Mouse (Mus musculus) retina, embryonic 14.5 days (tissue): ENCODE measurements around the gene Gramd4.
"Not testable (repeated sequence)": the region's sequence is repeated elsewhere in the genome, so short reads cannot be mapped to it uniquely, and the experiment has no call there.

Source experiments
- DNase-seq: peaks from one replicate; pipeline ENCODE4 v3.0.0-alpha.2; 2015; ENCODE audit warnings: low spot score

Gramd4 gene

DNA sequence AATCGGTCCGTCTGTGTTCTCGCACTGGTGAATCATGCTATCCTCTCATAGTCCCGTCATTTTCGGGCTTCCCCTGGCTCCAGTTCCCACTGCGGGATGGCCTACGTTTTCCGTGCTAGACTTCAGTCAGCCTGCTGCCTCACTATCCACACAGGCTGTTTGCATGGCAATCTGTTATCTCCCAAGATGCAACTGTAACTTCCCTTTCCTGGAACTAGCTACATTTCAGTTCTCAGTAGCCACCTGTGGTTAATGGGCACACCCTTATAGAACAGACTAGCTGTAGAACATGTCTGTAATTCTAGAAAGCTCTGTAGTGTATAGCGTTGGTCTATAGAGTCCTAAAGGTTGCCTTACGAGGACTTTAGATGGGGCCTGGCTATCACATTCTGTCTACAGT, 6.3 kb upstream of the Gramd4 start:
- no peak for DNase-seq

DNA sequence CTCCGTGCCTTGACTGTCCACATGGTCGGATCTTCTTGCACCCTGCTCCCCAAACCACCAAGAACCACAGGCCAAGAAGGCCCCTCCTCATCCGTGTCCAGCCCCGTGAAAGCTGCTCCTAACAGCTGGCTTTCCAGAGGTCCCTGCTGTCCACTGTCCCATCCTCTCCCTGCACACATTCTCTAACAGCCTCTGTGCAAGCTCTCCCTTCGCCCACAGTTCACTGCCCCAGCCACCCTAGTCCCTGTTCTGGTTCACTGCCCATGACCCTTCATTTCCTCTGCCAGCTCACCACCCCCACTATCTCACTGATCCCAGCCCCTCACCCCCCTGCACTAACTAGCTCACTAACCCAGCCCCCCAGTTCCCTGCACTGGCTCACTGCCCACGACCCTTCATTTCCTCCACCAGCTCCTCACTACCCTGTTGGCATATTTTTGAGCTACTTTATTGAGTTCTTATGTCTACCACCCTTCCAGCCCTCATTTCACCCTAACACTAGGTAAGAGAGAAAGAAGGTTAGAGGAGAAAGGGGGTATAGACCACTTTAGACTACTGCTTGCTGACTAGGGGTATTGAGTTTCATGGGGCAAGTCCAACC, 5.5 kb upstream of the Gramd4 start:
- DNase-seq: no peak

DNA sequence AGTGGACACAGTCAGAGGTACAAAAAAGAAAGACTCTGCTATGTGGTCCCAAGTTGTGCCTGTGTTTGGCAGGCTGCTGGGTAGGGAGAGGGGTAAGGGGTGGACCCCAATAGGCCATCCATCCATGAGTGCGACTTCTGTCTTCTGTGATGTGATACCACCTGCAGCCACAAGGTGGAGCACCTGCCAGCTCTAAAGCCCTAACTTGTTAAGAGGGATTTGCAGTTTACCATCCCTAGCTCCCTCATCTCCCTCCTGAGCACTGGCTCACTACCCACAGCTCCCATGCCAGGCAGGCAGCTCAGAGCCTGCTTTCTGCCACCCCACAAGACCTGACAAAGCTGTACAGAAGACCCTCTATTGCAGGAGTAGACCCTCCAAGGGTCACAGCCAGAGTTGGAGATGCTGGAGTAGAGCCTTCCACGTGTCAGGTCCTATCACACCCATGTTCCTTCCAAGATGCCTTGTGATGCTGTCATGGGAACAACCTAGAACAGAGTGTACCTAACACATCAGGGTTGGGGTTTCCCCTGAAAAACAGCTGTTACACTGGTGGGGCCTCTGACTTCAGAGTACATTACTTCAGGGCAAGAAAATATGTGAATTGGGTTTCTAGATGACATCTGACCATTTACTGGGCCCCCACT, 3.5 kb upstream of the Gramd4 start:
- DNase-seq: peak; percentile 89

GRCm38 (mm10) chr15:86054861-86055260, 2.6 kb upstream of the Gramd4 start:
- not testable (repeated sequence) for DNase-seq

DNA sequence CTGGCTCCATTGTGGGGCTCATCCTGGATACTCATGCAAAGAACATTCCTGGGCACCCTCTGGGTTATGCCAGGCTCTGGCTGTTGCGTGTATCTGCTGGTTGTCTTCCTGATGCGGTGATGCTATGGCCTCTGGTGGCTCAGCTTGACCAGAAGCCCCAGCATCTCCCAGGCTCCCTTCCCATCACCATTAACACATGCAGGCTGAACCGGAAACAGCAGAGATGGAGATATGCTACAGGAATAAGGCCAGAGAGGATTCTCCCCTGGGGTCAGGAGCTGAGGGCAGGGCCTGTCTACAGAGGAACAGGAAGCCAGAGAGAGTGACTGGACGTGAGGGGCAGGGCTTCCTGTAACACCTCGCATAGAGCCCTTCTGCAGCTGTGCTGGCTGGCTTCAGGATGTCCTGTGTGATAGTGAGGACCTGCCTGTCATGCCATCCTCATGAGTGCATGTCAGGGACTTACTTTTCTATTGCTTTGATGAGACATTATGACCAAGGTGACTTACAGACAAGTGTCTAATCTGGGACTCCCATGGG, 1.2 kb upstream of the Gramd4 start:
- DNase-seq: no peak

DNA sequence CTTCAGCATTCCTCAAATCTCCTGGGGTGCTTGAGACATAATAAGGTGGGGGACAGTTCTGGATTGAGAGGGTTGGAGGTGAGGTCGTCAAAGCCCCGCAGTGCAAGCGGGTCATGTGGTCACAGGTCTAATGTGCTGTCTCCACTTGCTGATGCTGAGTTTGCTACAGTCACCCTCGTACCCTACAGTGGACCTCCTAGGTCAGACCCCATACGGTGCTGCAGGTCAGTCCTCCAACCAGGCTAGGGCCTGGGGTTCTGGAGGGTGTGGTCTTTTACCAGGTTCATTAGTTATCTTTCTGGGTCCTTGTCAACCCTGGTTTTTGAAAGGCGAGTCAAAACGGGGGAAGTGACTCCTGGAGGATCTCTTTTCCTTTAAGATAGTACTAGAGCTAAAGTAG, 413 bp downstream of the Gramd4 start:
- DNase-seq: no peak

DNA sequence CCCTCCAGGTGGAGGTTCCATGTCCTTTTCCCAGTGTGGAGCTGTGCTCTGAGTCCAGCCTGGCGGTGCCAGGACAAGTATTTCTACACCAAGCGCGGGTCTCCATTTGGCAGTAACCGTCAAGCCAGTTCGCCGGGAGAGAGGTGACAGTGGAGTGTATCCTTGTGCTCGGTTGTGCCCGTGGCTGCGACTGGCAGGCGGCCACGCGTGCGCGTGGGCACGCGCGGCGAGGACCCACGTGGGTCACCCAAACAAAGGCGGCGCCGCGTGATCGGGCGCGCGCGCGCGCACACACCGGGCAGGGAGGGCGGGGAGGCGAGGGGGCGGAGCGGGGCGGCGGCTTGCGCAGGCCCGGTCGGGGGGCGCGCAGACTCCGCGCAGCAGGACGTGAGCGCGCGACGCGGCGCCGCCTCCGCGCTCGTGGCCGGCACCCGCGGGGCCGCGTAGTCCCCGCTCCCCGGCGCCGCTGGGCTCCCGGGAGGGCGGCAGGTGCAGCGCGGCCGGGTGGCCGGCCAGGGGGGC, 960 bp downstream of the Gramd4 start:
- DNase-seq: peak; percentile 83

DNA sequence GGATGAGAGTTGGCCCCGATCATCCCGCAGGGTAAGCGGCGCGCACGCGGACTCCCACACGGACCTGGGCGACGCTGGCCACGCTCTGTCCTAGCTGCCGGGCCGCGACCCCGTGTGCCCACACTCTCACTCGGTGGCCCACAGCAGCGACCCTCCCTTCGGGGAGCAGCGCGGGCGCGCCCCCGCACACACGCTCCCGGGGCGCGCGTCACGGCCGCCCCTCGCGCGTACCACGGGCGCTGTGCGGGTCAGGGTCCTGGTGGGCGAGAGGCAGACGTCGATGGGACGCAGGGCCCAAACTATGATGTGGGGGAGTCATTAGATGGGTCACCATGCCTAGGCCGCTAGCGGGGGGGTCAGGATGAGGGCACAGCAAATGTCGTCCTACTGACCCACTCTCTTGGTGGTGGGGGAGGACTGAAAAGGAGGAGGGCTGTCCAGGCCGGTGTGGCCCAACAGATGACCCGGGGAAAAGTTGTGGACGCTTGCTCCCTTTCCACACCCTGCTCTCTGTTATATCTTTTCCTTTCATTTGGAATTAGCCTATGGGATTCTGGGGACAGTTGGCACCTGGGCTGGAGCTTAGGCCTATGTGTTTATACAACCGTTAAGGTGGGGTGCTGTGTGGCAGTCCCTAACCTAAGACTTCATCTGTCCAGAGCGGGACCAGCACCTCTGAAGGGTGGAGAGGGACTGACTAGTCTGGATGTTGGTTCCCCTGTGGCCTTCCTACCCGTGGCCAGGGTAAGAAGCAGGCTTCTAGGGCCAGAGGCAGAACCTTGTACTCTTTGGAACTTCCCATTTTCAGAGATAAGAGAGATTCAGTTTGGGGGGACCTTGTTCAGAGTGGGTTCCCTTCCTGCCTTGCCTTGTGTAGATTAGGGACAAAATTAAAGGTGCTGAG, 1.7 kb downstream of the Gramd4 start:
- DNase-seq: no peak

GRCm38 (mm10) chr15:86059835-86060380, 2.4 kb downstream of the Gramd4 start:
- no peak for DNase-seq

DNA sequence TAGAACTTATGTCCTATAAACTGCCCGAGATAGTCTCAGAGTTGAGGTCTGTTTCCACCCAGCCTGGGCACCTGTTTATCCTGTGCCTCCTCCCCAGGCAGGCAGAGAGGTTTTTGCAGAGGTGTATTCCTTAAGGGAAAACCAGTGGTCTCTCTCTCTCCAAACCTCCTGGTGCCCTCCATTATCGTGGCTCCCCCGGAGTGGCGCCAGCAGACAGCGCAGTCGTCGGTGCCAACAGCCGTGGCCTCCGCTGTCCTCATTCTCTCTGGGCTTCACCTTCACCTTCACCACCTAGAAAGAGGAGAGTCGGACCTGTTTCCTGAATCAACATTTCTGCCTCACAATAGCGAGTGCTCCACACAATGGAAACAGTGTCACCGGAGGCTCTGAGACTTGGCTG, 3.1 kb downstream of the Gramd4 start:
- no peak for DNase-seq

DNA sequence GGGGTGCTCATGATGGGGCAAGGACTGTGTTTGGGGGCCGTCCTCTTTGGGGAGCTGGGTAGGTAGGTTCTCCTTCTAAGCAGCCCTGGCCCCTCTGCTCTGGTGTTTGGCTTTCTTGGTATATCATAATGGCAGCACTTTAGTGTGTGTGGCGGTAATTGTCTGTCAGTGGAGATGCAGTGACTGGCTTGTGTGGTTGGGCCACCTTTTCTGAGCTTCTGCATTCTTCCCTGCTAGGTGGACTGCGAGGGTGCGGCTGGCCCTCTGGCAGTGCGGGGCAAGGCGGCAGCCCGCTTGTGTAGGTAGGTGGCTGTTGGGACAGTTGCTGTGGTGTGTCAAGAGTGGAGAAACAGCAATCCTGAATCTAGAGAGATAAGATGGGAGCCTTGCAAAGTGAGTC, 3.7 kb downstream of the Gramd4 start:
- DNase-seq: no peak

- no peak for DNase-seq
Observed at GRCm38 (mm10) chr15:86061848-86062481, 4.5 kb downstream of the Gramd4 start.

GRCm38 (mm10) chr15:86064191-86064849, 6.8 kb downstream of the Gramd4 start:
- DNase-seq: no peak

- no peak for DNase-seq
Observed at GRCm38 (mm10) chr15:86064850-86065229, 7.3 kb downstream of the Gramd4 start.

GRCm38 (mm10) chr15:86065367-86065766, 7.9 kb downstream of the Gramd4 start:
- no peak for DNase-seq

DNA sequence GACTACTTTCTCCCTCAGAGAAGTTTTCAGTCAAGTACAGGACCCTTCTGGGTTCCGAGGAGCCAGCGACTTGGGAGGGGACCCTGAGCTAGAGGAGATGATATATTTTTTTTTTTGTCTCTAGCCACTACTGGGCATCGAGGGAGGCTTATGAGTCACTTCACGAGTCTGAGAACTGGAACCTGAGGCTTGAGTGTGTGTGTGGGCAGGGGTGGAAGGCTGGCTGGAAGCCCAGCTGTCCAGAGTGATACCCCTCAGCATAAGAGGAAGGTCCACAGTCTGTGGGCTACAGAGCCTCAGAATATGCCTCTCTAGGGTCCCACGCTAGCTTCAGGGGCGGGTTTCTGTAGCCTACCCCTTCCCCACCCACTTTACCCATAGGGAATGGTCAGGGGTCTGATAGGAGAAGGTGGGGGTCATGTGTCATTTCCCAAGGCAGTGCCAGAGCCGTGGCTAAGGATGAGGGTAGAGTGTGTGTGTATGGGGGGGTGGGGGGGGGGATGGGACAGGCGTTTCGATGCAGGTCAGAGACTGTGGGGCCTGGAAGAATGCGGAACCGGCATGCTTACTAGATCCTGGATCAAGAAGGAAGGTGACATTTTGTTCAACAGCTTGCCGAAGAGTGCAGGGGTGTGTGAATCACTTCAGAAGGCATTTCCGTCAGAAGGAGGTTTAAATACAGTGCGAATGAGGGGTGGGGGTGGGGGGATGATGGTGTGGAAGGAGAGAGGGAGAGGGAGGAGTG, 9.5 kb downstream of the Gramd4 start:
- DNase-seq: no peak

GRCm38 (mm10) chr15:86067581-86067910, 10.1 kb downstream of the Gramd4 start:
- no peak for DNase-seq

DNA sequence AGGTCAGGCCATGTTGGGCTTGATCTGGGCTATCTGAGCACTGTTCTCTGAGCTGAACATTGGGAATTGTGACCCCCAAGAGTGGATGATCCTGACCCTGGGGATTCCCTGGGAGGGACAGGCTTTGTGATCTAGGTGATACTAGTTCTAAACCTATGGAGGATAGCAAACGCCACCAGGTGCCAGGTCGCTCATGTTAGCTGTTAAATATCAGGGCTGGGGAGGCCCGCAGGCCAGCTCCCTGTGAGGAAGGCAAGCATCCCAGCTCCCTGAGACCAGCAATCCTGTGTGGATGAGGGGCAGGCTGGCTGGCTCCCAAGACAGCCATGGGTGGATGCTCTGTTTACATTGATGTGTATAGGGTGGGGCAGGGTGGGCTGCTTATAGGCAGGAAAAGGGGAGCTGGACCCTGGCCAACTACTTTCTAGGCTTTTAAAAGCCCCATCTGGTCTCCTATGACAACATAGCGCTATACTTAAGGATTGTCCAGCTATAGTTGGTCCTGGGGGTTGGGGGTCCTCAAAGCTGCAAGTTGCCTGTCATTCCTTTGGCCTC, 10.5 kb downstream of the Gramd4 start:
- no peak for DNase-seq

- no peak for DNase-seq
Observed at GRCm38 (mm10) chr15:86069011-86069791, 11.7 kb downstream of the Gramd4 start.

GRCm38 (mm10) chr15:86070368-86070767, 12.9 kb downstream of the Gramd4 start:
- DNase-seq: no peak
